Mouse (Mus musculus) brain, adult 2 months (tissue): ENCODE results near the gene Dync1li1.

Experiments used
- DNase-seq: peaks from one replicate; pipeline ENCODE4 v3.0.0; 2011; ENCODE audit warnings: low read depth, low spot score

The Dync1li1 gene

DNA sequence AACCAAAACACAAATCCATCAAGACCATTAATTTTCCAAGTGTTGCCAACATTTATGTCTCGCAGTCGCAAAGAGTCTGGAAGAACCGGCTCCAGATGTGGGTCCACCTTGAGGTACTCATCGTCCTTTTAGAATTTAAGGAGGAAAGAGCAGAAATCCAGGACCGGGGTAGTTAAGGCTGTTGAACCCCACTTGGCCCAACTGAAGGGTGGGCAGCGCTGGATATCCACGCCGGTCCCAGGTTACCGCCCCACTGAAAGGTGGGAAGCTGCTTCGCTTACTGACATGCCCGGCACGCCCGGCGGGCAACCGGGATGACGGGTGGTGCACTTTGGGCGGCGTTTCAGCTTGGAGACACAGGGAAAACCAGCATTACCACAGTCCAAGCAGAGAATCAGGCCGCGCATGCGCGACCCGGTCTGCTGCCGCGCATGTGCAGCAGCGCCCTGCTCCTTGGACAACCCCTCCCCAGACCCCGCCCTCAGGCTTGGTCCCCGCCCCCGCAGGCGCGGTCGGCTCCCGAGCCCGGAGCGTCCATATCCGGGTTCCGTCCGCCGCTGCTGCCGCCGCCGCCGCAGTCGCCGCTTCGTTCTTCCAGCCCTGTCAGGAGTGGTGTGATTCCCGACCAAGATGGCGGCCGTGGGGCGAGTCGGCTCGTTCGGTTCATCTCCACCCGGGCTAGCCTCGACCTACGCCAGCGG is at the start of gene Dync1li1:
TSS of gene Dync1li1 (plus strand) at position 539 of the 701 bp plus-strand sequence.
- peak; percentile 99 for DNase-seq

DNA sequence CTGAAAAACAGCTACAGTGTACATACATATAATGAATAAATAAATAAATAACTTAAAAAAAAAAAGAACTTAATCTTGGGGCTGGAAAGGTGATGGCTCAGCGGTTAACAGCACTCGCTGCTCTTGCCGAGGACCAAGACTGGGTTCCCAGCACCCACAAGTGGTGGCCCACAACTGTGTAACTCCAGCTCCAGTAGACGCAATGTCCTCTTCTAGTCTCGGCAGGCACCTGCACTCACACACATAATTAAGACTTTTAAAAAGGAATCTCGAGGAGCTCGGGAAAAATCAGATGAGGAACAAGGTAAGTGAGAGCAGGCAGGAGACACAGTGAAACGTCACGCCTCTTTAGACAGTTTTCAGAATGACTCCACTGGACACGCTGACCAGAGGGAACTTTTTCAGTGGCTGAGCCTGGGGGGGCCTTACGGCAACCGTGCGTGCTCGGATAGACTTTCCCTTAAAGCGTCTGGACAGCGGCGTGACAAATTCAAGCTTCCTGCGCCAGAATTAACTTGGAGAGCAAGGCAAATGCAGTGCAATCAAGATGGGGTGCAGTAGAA is 49.3 kb upstream of the Dync1li1 start:
- DNase-seq, result no peak

DNA sequence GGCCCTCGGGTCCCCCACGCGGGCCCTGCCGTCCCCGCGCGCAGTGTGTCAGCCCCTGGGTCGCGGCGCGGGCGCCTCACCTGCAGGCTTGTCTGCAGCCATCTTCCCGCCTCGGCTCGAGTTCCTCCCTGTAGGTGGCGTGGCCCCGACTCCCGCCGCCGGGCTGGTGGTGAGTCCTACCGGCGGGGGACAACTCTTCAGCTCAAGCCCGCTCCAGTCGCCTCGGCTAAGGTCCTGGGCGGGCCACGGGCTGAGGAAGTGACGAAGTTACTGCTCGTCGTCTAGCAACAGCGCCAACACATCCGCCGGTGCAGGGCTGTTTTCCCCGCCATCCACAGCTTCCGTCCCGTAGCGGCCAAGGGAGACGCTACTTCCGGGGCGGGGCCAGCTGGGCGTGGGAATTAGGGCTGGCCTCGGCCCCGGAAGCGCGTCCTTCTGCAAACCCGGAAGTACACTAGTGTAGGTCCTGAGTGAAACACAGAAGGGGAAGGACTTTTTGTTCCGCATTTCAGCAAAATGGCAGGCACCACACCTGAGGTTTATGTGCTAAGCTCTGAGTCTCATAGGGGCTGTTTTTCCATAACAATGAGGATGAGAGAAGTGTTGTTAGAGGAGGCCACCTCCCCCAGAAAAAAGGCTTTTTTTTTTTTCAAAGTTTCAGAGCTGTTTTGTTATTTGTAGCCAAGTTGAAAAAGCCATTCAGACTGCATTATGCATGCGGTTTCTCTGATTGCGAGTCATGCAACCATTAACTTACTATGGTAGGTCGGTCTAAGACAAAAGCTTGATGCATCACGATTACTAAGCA is 48.5 kb upstream of the Dync1li1 start, which contains the start of gene Cnot10:
TSS of gene Cnot10 (minus strand) at position 346 of the 808 bp plus-strand sequence.
- peak; percentile 99 for DNase-seq

DNA sequence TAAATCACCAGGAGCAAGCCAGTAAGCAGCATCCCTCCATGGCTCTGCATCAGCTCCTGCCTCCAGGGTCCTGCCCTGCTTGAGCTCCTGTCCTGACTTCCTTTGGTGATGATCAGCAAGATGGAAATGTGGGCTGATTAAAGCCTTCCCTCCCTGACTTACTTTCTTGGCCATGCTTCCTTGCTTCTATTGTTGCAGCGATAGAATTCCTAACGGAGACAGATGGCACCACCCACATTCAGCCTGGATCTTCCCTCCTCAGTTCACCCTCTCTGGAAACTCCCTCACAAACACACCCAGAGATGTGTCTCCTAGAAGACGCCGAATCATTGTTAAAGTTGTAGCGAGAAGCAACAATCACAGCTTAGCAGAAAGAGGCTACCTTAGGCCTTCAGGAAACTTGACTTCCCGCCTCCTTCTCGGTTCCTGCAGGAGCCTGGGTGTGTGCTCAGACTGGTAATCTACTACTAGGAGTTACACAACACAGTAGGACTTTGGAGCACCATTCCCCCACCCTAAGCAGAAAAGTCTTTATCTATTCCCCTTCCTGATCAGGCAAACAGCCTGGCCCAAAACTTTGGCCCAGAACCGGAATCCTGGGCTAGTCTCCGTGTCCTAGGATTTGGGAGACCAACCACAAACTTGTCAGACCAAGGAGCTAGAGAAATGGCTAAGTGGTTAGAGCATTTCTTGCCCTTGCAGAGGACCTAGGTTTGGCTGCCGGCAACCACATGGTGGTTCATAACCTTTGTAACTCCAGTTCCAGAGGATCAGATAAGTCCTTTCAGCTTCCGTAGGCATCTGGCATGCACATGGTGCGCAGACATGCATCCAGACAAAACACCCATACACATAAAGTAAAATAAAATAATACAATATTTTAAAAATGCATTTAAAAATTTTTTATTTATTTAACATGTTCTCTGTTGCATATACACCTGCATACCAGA is 41.8 kb upstream of the Dync1li1 start:
- DNase-seq, result peak; percentile 91

GRCm38 (mm10) chr9:114647506-114648432 is 40.8 kb upstream of the Dync1li1 start:
- DNase-seq, result no peak

DNA sequence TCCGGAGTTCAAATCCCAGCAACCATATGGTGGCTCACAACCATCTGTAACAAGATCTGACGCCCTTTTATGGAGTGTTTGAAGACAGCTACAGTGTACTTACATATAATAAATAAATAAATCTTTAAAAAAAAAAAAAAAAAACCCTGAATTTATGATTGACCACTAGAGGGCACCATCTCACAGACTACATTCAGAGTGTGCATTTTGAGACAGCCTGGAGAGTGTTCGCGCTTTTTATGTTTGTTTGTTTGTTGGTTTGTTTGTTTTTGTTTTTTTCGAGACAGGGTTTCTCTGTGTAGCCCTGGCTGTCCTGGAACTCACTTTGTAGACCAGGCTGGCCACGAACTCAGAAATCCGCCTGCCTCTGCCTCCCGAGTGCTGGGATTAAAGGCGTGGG is 40.1 kb upstream of the Dync1li1 start:
- DNase-seq, result peak; percentile 66

- DNase-seq, result peak; percentile 52
Observed at GRCm38 (mm10) chr9:114649371-114649770, 39.2 kb upstream of the Dync1li1 start.

- DNase-seq, result no peak
Observed at GRCm38 (mm10) chr9:114650938-114651634, 37.5 kb upstream of the Dync1li1 start.

- DNase-seq, result no peak
Observed at GRCm38 (mm10) chr9:114655356-114655755, 33.2 kb upstream of the Dync1li1 start.

DNA sequence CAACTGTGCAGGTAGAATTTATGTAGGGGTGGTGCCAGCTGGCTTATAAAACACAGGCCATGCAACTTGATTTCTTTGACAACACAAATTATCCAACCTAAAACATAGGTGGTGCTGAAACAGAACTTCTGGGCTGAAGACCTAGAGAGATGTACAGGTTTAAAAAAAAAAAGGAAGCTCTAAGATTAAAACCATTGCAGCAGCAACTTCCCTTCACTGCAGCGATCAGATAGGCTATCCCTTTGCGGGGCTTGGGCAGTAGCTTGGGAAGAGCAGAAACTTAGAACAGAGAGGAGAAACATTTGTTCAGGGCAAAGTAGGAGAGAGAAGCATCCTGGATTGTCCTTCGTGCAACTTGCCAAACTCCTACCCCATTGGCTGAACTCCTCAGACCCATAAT is 31.9 kb upstream of the Dync1li1 start:
- no peak for DNase-seq

DNA sequence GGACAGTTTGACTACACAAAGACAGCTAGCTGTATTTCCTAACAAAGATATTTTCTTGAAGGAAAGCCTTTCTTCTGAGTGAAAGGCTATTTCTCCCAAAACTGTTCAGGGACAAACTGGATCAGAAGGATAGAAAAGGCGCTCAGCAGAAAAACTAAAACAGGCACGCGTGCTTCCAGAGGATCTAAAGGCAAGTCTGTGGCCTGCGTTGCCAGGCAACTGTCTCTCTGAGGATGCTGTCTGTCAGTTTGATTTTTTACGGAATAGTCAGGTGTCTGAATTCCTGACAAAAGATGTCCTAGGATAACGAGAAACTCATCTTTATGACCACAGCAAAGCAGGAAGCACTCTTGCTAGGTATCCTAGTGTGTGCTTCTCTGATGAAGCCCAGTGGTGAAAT is 28.1 kb upstream of the Dync1li1 start:
- peak; percentile 54 for DNase-seq

DNA sequence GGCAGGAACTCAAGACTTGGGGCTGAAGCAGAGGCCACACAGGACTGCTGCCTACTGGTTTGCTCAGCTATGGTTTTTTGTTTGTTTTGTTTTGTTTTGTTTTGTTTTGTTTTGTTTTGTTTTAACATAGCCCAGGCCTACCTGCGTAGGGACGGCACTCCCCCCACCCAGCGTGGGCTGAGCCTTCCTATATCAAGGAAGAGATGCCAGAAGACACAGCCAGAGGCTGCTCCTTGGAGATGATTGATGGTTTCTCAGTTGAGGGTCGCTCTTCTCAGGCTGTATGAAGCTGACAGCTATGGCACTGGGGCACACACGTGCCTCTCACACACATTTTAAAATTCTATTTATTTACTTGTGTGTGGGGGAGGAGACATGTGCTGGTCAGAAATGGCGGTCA is 27.6 kb upstream of the Dync1li1 start:
- no peak for DNase-seq

GRCm38 (mm10) chr9:114661991-114662390 is 26.6 kb upstream of the Dync1li1 start:
- no peak for DNase-seq

DNA sequence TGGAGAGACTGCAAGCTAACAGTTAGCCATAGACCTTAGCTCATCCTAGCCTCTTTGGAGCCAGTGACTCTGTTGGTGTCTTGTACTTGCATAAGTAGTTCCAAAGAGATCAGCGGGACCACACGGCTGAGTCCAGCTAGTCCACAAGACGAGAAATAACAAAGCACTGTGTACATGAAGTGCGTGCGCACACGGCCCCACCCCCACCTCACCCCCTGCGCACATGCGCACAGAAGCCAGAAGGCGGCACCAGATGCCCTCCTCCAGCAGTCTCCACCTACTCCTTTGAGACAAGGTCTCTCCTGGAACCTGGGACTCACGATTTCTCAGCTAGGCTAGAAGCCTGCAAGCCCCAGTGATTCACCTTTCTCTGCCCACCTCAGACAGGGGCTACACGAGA is 24.8 kb upstream of the Dync1li1 start:
- DNase-seq, result peak; percentile 38

- no peak for DNase-seq
Observed at GRCm38 (mm10) chr9:114666858-114667257, 21.7 kb upstream of the Dync1li1 start.

DNA sequence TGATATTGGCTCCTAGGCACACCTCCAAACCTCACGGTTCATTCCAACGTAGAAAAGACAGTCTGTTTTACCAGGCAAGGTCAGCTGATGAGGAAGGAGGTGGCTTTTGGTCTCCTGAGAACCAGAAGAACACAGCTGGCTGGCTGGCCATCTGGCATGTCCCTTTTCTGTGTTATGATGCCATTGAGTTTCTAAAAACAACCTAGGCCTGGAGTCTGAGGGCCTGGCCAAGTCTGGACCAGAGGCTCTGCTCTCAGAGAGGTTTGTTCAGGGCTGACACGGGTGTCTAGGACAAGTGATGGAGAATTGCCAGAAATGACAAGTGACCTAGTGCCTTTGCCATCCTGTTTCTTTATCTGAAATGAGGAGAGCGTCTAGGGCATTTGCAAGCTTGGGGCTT is 20.5 kb upstream of the Dync1li1 start:
- peak; percentile 34 for DNase-seq

GRCm38 (mm10) chr9:114669011-114669410 is 19.6 kb upstream of the Dync1li1 start:
- DNase-seq, result no peak

DNA sequence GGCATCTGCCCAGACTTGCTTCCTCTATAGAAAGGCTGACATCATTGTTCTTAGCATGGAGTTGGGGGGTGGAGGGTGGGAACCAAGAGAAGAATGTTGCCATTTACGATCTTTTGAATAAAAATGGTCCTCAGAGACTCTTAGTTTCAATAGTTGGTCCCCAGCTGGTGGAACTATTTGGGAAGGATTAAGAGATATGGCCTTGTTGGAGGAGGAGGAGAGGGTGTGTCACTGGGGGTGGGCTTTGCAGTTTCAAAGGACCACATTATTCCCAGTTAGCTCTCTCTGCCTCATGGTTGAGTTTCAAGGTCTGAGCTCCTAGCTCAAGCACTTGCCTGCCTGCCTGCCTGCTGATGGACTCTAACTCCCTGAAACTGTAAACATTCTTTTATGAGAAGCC is 16.6 kb upstream of the Dync1li1 start:
- no peak for DNase-seq

- peak; percentile 92 for DNase-seq
Observed at GRCm38 (mm10) chr9:114672703-114673561, 15.7 kb upstream of the Dync1li1 start.
